Mouse (Mus musculus) G1E (cell line): ENCODE measurements around the gene Pex13.

ENCODE experiments used
- CTCF ChIP-seq: IDR thresholded peaks from 2 replicates; pipeline ENCODE4 v1.5.1; 2012; ENCODE audit warnings: low read depth, low read length, inconsistent platforms, mixed read lengths
- GATA2 ChIP-seq: IDR thresholded peaks from 2 replicates; pipeline ENCODE4 v1.6.1; 2012; ENCODE audit warnings: low read depth, low read length, inconsistent platforms, borderline replicate concordance

- TF ChIP-seq CTCF (no peak), GATA2 (no peak)
Measured at GRCm38 (mm10) chr11:23701831-23702230, 36.1 kb upstream of the Pex13 start.
